Mouse (Mus musculus) mature B cell (primary cell): ENCODE measurements around the gene Colec11.

Experiments
- in situ Hi-C: fragments of 300-500 bp; cut with MboI; formaldehyde crosslinking; loops from 2 replicates; pipeline ENCODE4 v1.14.3; 2019

Colec11 gene

DNA sequence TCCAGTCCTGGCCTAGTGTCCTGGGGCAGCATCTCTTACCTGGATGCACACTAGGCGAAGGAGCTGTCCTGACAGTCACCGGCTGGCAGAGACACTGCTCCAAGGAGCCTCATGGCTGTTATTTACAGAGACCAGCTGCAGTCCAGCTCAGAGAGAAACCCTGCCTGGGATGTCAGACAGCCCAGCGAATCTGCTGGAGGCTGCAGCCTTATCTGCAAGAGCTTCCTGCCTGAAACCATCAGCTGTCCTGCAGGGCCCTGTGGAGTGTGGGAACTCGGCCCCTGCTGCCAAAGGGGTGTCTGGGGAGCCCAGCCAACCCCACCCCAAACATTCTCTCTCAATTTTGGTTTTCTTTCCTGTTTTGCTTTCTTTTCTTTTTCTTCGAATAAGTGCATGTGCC is at the start of gene Colec11:
Gene Colec11 (minus strand): TSS at position 183 of the 400 bp plus-strand sequence.
- in situ Hi-C loops: no loop called here

GRCm38 (mm10) chr12:28667287-28667686 is 44.1 kb upstream of the Colec11 start:
- in situ Hi-C loops: no loop called here

- in situ Hi-C loops: no loop called here
Measured at GRCm38 (mm10) chr12:28666734-28667133, 43.6 kb upstream of the Colec11 start.

- in situ Hi-C loops: no loop called here
Measured at GRCm38 (mm10) chr12:28662628-28663027, 39.5 kb upstream of the Colec11 start.

DNA sequence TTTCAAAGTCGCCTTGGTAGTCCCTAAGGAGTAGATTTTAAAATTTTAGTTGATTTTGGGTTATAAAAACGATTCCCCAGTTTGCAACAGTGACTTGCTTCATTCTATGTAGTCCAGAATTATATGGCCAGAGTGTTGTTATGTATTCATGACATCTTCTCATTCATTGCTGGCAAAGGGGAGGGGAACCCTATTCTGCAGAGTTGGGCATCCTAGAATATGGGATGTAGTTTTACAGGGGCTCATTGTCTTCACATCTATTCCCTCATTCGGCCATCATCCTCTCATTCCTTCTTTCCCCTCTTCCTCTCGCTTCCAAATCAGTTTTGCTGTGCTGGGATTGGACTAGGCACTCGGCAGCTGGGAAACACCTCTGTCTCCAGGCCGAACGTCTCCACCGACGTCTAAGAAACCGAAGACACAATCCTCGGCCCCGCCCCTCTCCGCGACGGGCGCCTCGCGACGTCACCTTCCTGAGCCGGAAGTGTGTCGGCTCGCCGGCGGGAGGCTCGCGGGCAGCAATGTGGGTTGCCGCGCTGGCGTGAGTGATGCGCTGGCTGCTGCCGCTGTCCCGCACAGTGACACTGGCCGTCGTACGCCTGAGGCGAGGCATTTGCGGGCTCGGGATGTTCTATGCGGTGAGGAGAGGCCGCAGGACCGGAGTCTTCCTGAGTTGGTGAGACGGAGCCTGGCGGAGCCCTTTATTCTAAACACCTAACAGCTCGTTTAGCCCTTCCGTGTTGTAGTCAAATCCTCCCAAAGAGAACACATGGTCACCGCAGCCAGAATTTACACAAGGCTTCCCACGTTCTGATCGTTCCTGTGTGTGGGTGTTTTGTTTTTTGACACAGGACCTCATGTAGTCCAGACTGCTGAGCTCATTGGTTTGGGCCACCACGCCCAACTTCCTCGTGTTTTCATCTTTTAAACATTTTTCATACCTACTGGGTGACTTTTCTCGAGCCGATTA is 26.2 kb upstream of the Colec11 start, which contains the start of gene Rnaseh1:
Gene Rnaseh1 (plus strand): TSS at position 462 of the 970 bp plus-strand sequence.
- in situ Hi-C loops: no loop called here

DNA sequence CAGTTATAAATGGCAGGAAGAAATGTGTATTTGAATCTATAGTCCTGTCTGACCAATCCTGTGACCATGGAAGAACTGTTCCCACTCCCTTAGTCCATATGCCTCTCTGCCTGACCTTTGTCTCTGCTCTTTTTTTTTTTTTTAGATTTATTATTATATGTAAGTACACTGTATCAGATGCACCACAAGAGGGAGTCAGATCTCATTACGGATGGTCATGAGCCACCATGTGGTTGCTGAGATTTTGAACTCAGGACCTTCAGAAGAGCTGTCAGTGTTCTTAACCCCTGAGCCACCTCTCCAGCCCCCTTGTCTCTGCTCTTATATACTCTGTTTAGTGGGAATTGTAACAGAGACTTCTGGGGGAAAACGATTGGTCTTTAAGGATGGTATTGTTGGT is 15.6 kb upstream of the Colec11 start:
- in situ Hi-C loops: loop anchor here (5.0 kb wide), 1 partner anchor 109 kb away; no protein-coding TSS in a partner anchor

- in situ Hi-C loops: loop anchor here (5.0 kb wide), 1 partner anchor 111 kb away; no protein-coding TSS in a partner anchor
Measured at GRCm38 (mm10) chr12:28636543-28636942, 13.4 kb upstream of the Colec11 start.

GRCm38 (mm10) chr12:28635535-28636476 is 12.6 kb upstream of the Colec11 start, which contains the start of gene Rps7:
Rps7 (minus strand) TSS chr12:28635953.
- in situ Hi-C loops: loop anchor here (5.0 kb wide), 1 partner anchor 111 kb away; no protein-coding TSS in a partner anchor

GRCm38 (mm10) chr12:28635058-28635534 is 11.9 kb upstream of the Colec11 start:
- in situ Hi-C loops: loop anchor here (5.0 kb wide), 1 partner anchor 112 kb away; no protein-coding TSS in a partner anchor

DNA sequence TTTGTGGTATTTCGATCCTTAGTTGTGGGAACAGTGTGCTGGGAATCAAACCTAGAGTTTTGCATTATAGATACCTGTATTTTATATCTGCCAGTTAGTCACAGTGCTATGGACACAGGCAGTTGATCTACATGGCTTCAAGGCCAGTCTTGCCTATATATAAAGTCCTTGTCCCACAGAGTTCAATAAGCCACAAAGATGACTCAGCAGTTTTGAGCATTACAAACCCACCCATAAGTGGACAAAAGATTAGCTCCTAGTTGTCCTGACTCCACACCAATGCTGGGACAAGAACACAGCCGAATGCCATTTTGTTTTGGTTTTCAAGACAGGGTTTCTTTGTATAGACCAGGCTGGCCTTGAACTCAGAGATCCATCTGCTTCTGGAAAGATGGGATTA is 5.3 kb upstream of the Colec11 start:
- in situ Hi-C loops: no loop called here

GRCm38 (mm10) chr12:28627092-28627491 is 3.9 kb upstream of the Colec11 start:
- in situ Hi-C loops: no loop called here

- in situ Hi-C loops: no loop called here
Measured at GRCm38 (mm10) chr12:28625407-28625806, 2.2 kb upstream of the Colec11 start.

DNA sequence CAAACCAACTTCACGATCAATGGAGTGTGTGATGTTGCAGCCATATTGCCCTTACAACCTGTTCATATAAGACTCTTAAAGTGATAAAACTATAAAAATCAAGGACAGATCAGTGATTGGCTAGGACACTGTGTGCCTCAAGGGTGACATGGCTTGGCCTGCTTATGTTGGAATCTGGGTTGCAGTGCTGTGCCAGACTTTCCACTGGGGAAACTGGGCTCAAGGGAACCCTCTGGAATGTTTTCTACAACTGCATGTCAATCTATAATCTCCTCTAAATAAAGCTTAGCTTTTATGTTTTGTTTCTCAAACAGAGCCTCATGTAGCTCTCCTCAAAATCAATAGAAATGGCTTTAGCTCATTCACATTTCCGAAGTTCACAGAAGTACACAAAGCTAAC is 1.1 kb upstream of the Colec11 start:
- in situ Hi-C loops: no loop called here

DNA sequence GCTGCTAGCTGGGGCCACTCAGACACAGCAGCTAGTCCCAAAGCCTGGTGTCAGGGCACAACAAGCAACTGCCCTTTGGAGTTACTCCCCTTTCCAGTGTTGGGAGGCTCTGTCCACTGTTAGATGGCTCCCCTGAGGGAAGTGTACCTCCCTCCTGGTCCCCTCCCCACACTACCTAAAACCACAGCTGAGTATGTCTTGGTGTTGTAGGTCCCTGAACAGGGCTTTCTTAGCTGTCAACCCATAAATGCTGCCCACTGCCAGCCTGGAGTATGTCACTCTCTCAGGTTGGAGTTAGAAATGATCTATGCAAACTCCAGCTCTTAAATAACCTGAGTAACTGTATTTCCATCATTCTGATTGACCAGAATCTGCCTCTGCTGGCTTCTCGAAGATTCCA is 536 bp downstream of the Colec11 start:
- in situ Hi-C loops: no loop called here

GRCm38 (mm10) chr12:28622167-28622532 is 1.0 kb downstream of the Colec11 start:
- in situ Hi-C loops: no loop called here

DNA sequence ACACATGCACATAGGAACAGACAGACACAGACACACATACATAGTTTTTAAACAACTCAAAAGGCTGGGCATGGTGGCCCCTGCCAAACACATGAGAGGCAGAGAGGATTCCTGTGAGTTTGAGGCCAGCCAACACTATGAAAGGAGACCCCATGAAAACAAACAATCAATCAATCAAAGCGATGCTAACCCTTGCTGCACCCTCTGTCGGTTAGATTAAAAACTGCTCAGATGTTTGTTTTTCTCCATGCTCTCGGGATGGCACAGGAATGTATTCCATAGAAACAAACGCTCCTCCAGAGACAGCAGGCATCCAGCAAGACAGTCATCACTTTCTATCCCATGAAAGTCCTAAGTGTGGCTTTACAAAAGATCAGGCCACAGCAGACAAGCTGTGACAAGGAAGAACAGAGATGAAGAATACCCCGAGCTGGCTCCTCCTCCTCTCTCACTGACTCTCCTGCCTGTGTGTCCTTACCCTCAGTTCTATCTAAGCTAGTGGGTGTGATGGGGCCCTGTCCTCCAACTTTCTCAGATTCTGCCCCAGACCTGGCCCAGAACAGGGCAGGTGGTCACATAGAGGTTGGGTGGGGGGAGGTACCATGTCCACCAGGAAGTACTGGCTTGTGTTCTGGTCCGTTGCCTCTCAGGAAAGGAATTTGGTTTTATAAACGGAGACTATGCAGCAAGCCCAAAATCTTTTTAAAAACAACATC is 1.6 kb downstream of the Colec11 start:
- in situ Hi-C loops: no loop called here

DNA sequence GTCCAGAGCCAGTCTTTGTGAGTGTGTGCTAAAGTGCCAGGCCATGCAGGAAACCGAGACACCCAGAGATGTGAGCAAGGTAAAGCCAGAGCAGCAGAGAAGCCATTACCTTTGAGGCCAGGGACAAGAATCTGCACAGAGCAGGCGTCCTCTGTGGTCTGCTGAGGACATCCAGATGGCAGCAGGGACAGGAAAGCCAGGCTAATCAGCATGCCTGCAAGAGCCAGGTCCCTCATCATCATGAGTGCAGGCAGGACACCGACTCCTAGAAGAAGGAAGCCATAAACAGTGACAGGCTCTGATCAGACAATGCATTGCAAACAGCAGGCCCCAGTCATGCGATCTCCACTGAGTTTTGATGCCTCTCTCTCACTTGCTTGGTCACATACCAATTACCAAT is 5.9 kb downstream of the Colec11 start:
- in situ Hi-C loops: no loop called here

- in situ Hi-C loops: no loop called here
Measured at GRCm38 (mm10) chr12:28614401-28614800, 8.8 kb downstream of the Colec11 start.

DNA sequence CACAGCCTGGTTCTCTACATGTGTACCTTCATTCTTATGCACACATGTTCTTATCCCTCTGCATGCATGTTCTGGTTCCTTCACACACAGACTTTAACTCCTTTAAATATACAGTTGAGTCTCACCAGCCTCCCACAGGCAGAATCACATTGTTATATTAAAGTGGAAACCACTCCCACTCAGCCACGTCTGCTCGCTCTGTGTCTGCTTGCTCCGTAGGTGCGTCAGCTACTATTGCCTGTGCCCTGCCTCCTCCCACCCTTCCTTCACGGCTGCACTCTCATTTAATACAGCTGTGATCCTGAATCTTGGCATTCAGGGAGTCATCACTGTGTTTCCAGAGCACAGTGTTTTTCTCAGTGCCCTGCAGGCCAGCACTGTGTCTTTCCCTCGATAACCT is 10.8 kb downstream of the Colec11 start:
- in situ Hi-C loops: no loop called here

- in situ Hi-C loops: no loop called here
Measured at GRCm38 (mm10) chr12:28607546-28608305, 15.5 kb downstream of the Colec11 start.
